Mouse (Mus musculus): Measurements from ENCODE around the gene Prickle1.
A peak's percentile ranks its signal among the peaks of the same experiment; 100 is the strongest.

Gene Prickle1

GRCm38 (mm10) chr15:93594296-93594887 is 1.3 kb downstream of the Prickle1 start:
- peak; percentile 16 for DNase-seq

- DNase-seq, result no peak
Measured at GRCm38 (mm10) chr15:93592596-93592995, 3.1 kb downstream of the Prickle1 start.

- peak; percentile 23 for DNase-seq
Measured at GRCm38 (mm10) chr15:93591831-93592321, 3.8 kb downstream of the Prickle1 start.

GRCm38 (mm10) chr15:93591371-93591770 is 4.3 kb downstream of the Prickle1 start:
- no peak for DNase-seq

- no peak for DNase-seq
Measured at GRCm38 (mm10) chr15:93588401-93588800, 7.3 kb downstream of the Prickle1 start.

GRCm38 (mm10) chr15:93587660-93588059 is 8.0 kb downstream of the Prickle1 start:
- no peak for DNase-seq

GRCm38 (mm10) chr15:93583051-93583450 is 12.6 kb downstream of the Prickle1 start:
- DNase-seq, result no peak

GRCm38 (mm10) chr15:93581736-93582135 is 14.0 kb downstream of the Prickle1 start:
- DNase-seq, result no peak

- DNase-seq, result peak; percentile 39
Measured at GRCm38 (mm10) chr15:93579899-93580298, 15.8 kb downstream of the Prickle1 start.

GRCm38 (mm10) chr15:93579100-93579499 is 16.6 kb downstream of the Prickle1 start:
- DNase-seq, result no peak

- no peak for DNase-seq
Measured at GRCm38 (mm10) chr15:93576361-93576760, 19.3 kb downstream of the Prickle1 start.

GRCm38 (mm10) chr15:93575884-93576283 is 19.8 kb downstream of the Prickle1 start:
- peak; percentile 78 for DNase-seq

GRCm38 (mm10) chr15:93572889-93573288 is 22.8 kb downstream of the Prickle1 start:
- DNase-seq, result no peak

GRCm38 (mm10) chr15:93570881-93571495 is 24.7 kb downstream of the Prickle1 start:
- DNase-seq, result no peak

GRCm38 (mm10) chr15:93568911-93569310 is 26.8 kb downstream of the Prickle1 start:
- DNase-seq, result no peak

GRCm38 (mm10) chr15:93567546-93568307 is 28.0 kb downstream of the Prickle1 start:
- no peak for DNase-seq

- DNase-seq, result no peak
Measured at GRCm38 (mm10) chr15:93563491-93563890, 32.2 kb downstream of the Prickle1 start.

- DNase-seq, result no peak
Measured at GRCm38 (mm10) chr15:93561540-93561939, 34.2 kb downstream of the Prickle1 start.

- no peak for DNase-seq
Measured at GRCm38 (mm10) chr15:93558421-93558820, 37.3 kb downstream of the Prickle1 start.

GRCm38 (mm10) chr15:93555719-93556118 is 40.0 kb downstream of the Prickle1 start:
- no peak for DNase-seq

GRCm38 (mm10) chr15:93554203-93554851 is 41.4 kb downstream of the Prickle1 start:
- no peak for DNase-seq

GRCm38 (mm10) chr15:93552169-93552568 is 43.5 kb downstream of the Prickle1 start:
- DNase-seq, result peak; percentile 77

GRCm38 (mm10) chr15:93548297-93548696 is 47.4 kb downstream of the Prickle1 start:
- DNase-seq, result no peak
